Mouse (Mus musculus) CD4-positive naive resting alpha-beta T cell, adult 76 days (primary cell): ENCODE data around the gene Hbs1l. TPM values are rescaled to one million over a fixed set of nuclear protein-coding genes. Genes with fewer than 3 reads are reported as not detected.

ENCODE experiments used
- total RNA-seq: library from RNA; stranded (reverse); gene quantifications from one replicate; pipeline ENCODE4 v1.2.4, GENCODE M21; 2023

The Hbs1l gene
- total RNA-seq, result 155 TPM

DNA sequence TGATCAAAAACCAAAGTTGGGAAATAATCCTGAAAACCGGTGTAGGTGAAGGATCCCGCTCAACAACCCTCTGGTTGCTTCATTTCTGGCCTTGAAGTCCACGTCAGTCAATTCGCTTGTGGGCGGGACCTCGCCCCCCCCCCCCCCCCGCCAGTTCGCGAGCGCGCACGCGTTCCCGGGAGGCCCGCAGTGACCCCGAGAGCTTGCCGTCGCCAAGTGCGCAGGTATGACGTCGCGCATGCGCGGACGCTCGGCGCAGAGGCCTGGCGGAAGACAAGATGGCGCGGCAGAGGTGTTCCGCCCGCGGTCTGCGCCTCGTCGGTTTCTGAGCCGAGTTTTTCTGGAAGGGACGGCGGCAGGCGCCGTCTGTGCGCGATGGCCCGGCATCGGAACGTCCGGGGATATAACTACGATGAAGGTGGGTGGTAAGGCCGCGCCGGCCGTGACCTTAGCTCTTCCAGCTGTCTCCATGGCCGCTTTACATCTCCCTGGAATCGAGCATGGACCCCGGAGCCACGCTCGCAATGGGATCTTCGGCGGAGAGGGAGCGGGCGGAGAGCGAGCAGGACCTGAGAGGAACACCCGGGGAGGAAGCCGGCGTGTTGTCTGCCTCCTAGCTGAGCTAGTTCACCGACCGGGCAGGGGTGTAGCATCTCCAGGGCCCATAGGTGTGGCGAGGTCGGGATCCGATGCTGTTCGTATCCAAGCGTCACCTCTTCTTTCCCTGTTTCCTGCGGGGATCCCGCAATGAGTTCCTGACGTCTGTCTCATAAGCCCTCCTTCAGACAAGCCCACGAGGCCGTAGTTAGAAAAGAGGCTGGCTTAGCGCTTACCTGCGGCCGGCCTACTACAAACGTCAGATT is at the start of gene Hbs1l:
TSS of gene Hbs1l (plus strand) at position 221 of the 863 bp plus-strand sequence.

DNA sequence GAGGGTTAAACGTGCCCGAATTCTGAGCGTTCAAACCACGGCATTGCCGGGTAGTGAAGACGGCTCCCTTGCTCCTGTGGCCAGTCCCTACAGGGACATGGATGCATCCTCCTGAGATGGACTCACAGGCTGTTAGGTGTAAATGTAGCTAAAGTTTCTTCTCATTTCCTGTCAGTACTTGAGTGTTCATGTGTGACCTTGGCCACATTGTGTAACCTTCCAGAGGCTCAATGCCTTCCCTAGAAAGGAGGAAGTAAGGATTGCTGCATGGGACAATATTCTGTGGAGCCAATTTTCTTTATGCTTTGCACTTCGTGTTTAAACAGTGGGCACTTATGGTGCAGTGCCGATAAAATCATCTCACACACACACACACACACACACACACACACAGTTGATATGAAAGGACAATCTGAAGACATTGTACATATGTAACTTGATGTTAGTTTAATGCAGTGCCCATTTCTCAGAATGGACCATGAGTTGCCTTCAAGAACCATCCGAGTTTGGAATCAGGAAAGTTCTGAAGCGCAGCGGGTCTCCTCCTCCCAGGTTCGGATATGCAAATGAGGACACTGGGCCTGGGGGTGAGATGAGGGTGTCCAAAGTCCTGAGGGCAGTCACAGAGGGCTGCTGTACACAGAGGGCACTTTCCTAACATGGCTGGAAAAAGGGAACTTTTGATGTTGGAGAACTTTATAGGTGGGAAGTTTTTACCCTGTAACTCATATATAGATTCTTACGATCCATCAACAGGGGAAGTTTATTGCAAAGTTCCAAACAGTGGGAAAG is 81.1 kb downstream of the Hbs1l start, which contains the start of gene Aldh8a1:
TSS of gene Aldh8a1 (plus strand) at position 610 of the 792 bp plus-strand sequence.

Other genes starting within 250 kb of the Hbs1l start
- gene Myb, start 135.0 kb upstream of the Hbs1l start, total RNA-seq, result 47.0 TPM
- 0.44 TPM for gene Aldh8a1, start 81.3 kb downstream of the Hbs1l start, total RNA-seq